Mouse (Mus musculus) cerebellum, adult 9-10 months (tissue): ENCODE measurements around the gene Btn2a2.

Source experiments
- DNase-seq: peaks from one replicate; pipeline ENCODE4 v3.0.0; 2022

The Btn2a2 gene

GRCm38 (mm10) chr13:23521703-23522102, 33.0 kb upstream of the Btn2a2 start:
- DNase-seq = peak; percentile 81

- peak; percentile 86 for DNase-seq
Observed at GRCm38 (mm10) chr13:23519416-23519815, 30.8 kb upstream of the Btn2a2 start.

- peak; percentile 90 for DNase-seq
Observed at GRCm38 (mm10) chr13:23518885-23519284, 30.2 kb upstream of the Btn2a2 start.

GRCm38 (mm10) chr13:23518295-23518603, 29.6 kb upstream of the Btn2a2 start:
- no peak for DNase-seq

GRCm38 (mm10) chr13:23517603-23518294, 29.1 kb upstream of the Btn2a2 start:
- DNase-seq = peak; percentile 95

GRCm38 (mm10) chr13:23516822-23517602, 28.4 kb upstream of the Btn2a2 start:
- DNase-seq = peak; percentile 85

- DNase-seq = peak; percentile 23
Observed at GRCm38 (mm10) chr13:23515826-23516620, 27.4 kb upstream of the Btn2a2 start.

- peak; percentile 9 for DNase-seq
Observed at GRCm38 (mm10) chr13:23515281-23515680, 26.6 kb upstream of the Btn2a2 start.

- no peak for DNase-seq
Observed at GRCm38 (mm10) chr13:23513517-23513916, 24.9 kb upstream of the Btn2a2 start.

- no peak for DNase-seq
Observed at GRCm38 (mm10) chr13:23510127-23510526, 21.5 kb upstream of the Btn2a2 start.

- no peak for DNase-seq
Observed at GRCm38 (mm10) chr13:23506819-23507515, 18.3 kb upstream of the Btn2a2 start.

- peak; percentile 18 for DNase-seq
Observed at GRCm38 (mm10) chr13:23506351-23506750, 17.7 kb upstream of the Btn2a2 start.

GRCm38 (mm10) chr13:23505662-23506345, 17.1 kb upstream of the Btn2a2 start:
- DNase-seq = no peak

GRCm38 (mm10) chr13:23503797-23504196, 15.1 kb upstream of the Btn2a2 start:
- peak; percentile 46 for DNase-seq

- DNase-seq = no peak
Observed at GRCm38 (mm10) chr13:23502916-23503315, 14.3 kb upstream of the Btn2a2 start.

GRCm38 (mm10) chr13:23502031-23502567, 13.4 kb upstream of the Btn2a2 start:
- no peak for DNase-seq

GRCm38 (mm10) chr13:23501511-23501910, 12.9 kb upstream of the Btn2a2 start:
- DNase-seq = no peak

GRCm38 (mm10) chr13:23500424-23501200, 12.0 kb upstream of the Btn2a2 start:
- DNase-seq = peak; percentile 41

GRCm38 (mm10) chr13:23499943-23500342, 11.3 kb upstream of the Btn2a2 start:
- no peak for DNase-seq

- no peak for DNase-seq
Observed at GRCm38 (mm10) chr13:23498653-23499052, 10.0 kb upstream of the Btn2a2 start.

GRCm38 (mm10) chr13:23497656-23498321, 9.1 kb upstream of the Btn2a2 start:
- peak; percentile 16 for DNase-seq
